8 mouse cellular contexts compared by ENCODE assay signal in the genomic region with DNA sequence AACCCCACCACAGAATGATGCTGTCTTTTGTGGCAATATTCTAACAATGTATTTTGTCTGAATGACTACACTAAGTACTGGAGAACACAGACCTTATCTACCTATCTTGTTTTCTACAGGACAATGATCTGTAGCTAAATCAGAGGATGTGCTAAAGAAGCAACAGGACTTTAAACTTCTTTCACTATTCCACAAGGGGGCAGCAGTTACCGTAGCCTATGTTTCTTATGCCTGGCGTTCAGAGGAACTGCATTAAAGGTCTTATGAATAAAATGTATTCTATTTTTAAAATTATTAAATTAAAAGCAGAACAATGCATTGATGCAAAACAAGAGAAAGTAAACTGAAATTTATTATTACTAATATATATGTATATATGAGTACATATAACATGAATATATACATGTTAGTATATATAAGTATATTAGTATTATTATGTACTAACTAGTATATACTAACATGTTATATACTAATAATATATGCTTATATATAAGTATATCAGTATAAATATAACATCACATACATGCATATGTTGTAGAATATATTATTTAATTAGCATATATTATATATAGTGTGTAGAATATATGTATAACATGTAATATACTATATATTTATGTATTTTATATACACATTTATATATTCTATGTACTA. TPM values are rescaled to one million over a fixed set of nuclear protein-coding genes. Genes with fewer than 3 reads are reported as not detected.
DNase-seq lines count a peak whose midpoint lies in the region; ATAC-seq and TF ChIP-seq lines count a peak whose summit lies in the region.

No protein-coding gene starts in this region.

- WGBS in intestine, embryonic 14.5 days, result 11% methylated on average over 2 of the region's 2 CpGs
- 12% methylated on average over 2 of the region's 2 CpGs for WGBS in intestine, embryonic 16.5 days
- WGBS in forebrain, embryonic 14.5 days, result 8% methylated on average over 2 of the region's 2 CpGs
- 1% methylated on average over 2 of the region's 2 CpGs for WGBS in large intestine, adult 2 months
- 7% methylated on average over 2 of the region's 2 CpGs for WGBS in midbrain, embryonic 15.5 days

- H3K9ac ChIP-seq in intestine, embryonic 14.5 days (ENCODE audit: low read length), result no peak overlapping the region
- no peak overlapping the region for H3K9ac ChIP-seq in intestine, embryonic 16.5 days (ENCODE audit: low read depth, low read length)
- no peak overlapping the region for H3K9ac ChIP-seq in forebrain, embryonic 14.5 days (ENCODE audit: low read length)
- no peak overlapping the region for H3K9ac ChIP-seq in midbrain, embryonic 15.5 days

- no peak overlapping the region for H3K27ac ChIP-seq in intestine, embryonic 14.5 days (ENCODE audit: low read depth)
- H3K27ac ChIP-seq in intestine, embryonic 16.5 days (ENCODE audit: low read length), result no peak overlapping the region
- no peak overlapping the region for H3K27ac ChIP-seq in forebrain, embryonic 14.5 days (ENCODE audit: low read depth, low read length)
- H3K27ac ChIP-seq in midbrain, embryonic 15.5 days, result no peak overlapping the region

- no peak overlapping the region for H3K4me3 ChIP-seq in intestine, embryonic 14.5 days (ENCODE audit: low read depth, low read length)
- H3K4me3 ChIP-seq in intestine, embryonic 16.5 days (ENCODE audit: low read length), result no peak overlapping the region
- no peak overlapping the region for H3K4me3 ChIP-seq in forebrain, embryonic 14.5 days (ENCODE audit: low read depth, low read length)
- H3K4me3 ChIP-seq in midbrain, embryonic 15.5 days, result no peak overlapping the region

- DNase-seq in intestine, embryonic 14.5 days (ENCODE audit: low spot score), result no peak
- peak; percentile 91 for DNase-seq in brain, embryonic 14.5 days (ENCODE audit: low read depth)
- peak; percentile 92 for DNase-seq in forebrain, embryonic 14.5 days (ENCODE audit: low spot score)
- peak; percentile 24 for DNase-seq in large intestine, adult 2 months (ENCODE audit: low read depth, low spot score)
- no peak for DNase-seq in testis, postnatal 14 days (ENCODE audit: low spot score)

- ATAC-seq in intestine, embryonic 14.5 days (replicated peaks; ENCODE audit: low FRiP score, low TSS enrichment, low read depth), result 0 out of 2 replicates have a peak, but pooled peaks have one; percentile 27
- no peak for ATAC-seq in intestine, embryonic 16.5 days
- peak; percentile 92 for ATAC-seq in CD4-positive, CD25-positive, alpha-beta regulatory T cell, adult 4 months
- ATAC-seq in forebrain, embryonic 14.5 days, result peak; percentile 80
- ATAC-seq in midbrain, embryonic 15.5 days (replicated peaks), result peak; percentile 76

- H3K4me1 ChIP-seq in intestine, embryonic 14.5 days (replicated peaks; ENCODE audit: control insufficient read depth, insufficient read depth, low read length), result no peaks in the 10 kb centered on the region
- H3K4me1 ChIP-seq in intestine, embryonic 16.5 days (ENCODE audit: control insufficient read depth, insufficient read depth, low read length), result no peaks in the 10 kb centered on the region
- no peaks in the 10 kb centered on the region for H3K4me1 ChIP-seq in forebrain, embryonic 14.5 days (ENCODE audit: control insufficient read depth, insufficient read depth, low read length)
- no peaks in the 10 kb centered on the region for H3K4me1 ChIP-seq in midbrain, embryonic 15.5 days

- H3K4me2 ChIP-seq in intestine, embryonic 14.5 days (ENCODE audit: low read length), result no peak overlapping the region
- no peak overlapping the region for H3K4me2 ChIP-seq in intestine, embryonic 16.5 days (ENCODE audit: low read depth, low read length)
- no peak overlapping the region for H3K4me2 ChIP-seq in forebrain, embryonic 14.5 days (ENCODE audit: low read length)
- H3K4me2 ChIP-seq in midbrain, embryonic 15.5 days, result no peak overlapping the region

- H3K9me3 ChIP-seq in intestine, embryonic 14.5 days (ENCODE audit: control insufficient read depth, low read length), result no peaks in the 10 kb centered on the region
- H3K9me3 ChIP-seq in intestine, embryonic 16.5 days (ENCODE audit: control insufficient read depth, low read length), result no peaks in the 10 kb centered on the region; the same call in 1 of the 2 replicates
- H3K9me3 ChIP-seq in forebrain, embryonic 14.5 days (replicated peaks; ENCODE audit: control insufficient read depth, low read length), result no peaks in the 10 kb centered on the region
- no peaks in the 10 kb centered on the region for H3K9me3 ChIP-seq in midbrain, embryonic 15.5 days

- no peaks in the 10 kb centered on the region for H3K36me3 ChIP-seq in intestine, embryonic 14.5 days (ENCODE audit: control insufficient read depth, insufficient read depth, low read length)
- no peaks in the 10 kb centered on the region for H3K36me3 ChIP-seq in intestine, embryonic 16.5 days (ENCODE audit: control insufficient read depth, insufficient read depth, low read length)
- H3K36me3 ChIP-seq in forebrain, embryonic 14.5 days (ENCODE audit: control insufficient read depth, insufficient read depth, low read length), result no peaks in the 10 kb centered on the region
- H3K36me3 ChIP-seq in midbrain, embryonic 15.5 days (replicated peaks), result no peaks in the 10 kb centered on the region

- peak; percentile 61; the same call in 1 of the 2 replicates for TF ChIP-seq CTCF in brain, embryonic 14.5 days (IDR thresholded peaks at IDR 0.05; ENCODE audit: borderline replicate concordance, extremely low read depth, insufficient read depth, insufficient read length)

- TF ChIP-seq POLR2A in brain, embryonic 14.5 days (IDR thresholded peaks at IDR 0.05; ENCODE audit: borderline replicate concordance, extremely low read depth, insufficient read depth, insufficient read length, poor library complexity, severe bottlenecking), result no peak

- H3K27me3 ChIP-seq in intestine, embryonic 14.5 days (replicated peaks; ENCODE audit: control insufficient read depth, insufficient read depth, low read length), result no peaks in the 10 kb centered on the region
- no peaks in the 10 kb centered on the region for H3K27me3 ChIP-seq in intestine, embryonic 16.5 days (replicated peaks; ENCODE audit: control insufficient read depth, insufficient read depth, low read length)
- H3K27me3 ChIP-seq in forebrain, embryonic 14.5 days (replicated peaks; ENCODE audit: control insufficient read depth, insufficient read depth, low read length), result no peaks in the 10 kb centered on the region
- no peaks in the 10 kb centered on the region for H3K27me3 ChIP-seq in midbrain, embryonic 15.5 days (replicated peaks)

RNA-seq across cellular contexts. Expression of a gene that starts 35.0 kb away (rescaled TPM):
- polyA plus RNA-seq in intestine, embryonic 14.5 days (2014; fragmentation: Nextera tagmentation; extraction: Ambion mirVana), result 3.8 and 4.0 TPM in 2 replicates
- polyA plus RNA-seq in intestine, embryonic 16.5 days (2015; fragmentation: Nextera tagmentation; extraction: Ambion mirVana), result 1.4 and 1.6 TPM in 2 replicates
- polyA plus RNA-seq in CD4-positive, CD25-positive, alpha-beta regulatory T cell, adult 4 months (2017; shearing (Covaris generic)), result not detected
- polyA plus RNA-seq in brain, embryonic 14.5 days (2012; rRNA removed), result not detected in 2 replicates
- not detected in 2 replicates for polyA plus RNA-seq in forebrain, embryonic 14.5 days (2014; fragmentation: Nextera tagmentation; extraction: Ambion mirVana)
- 0.77 and 5.4 TPM in 2 replicates for polyA plus RNA-seq in large intestine, adult 2 months (2012; rRNA removed)
- polyA plus RNA-seq in midbrain, embryonic 15.5 days (2015; fragmentation: Nextera tagmentation; extraction: Ambion mirVana), result not detected in 2 replicates

RNA-seq across cellular contexts. Expression of a gene that starts 59.5 kb away (rescaled TPM):
- 7.3 and 8.0 TPM in 2 replicates for polyA plus RNA-seq in intestine, embryonic 14.5 days (2014; fragmentation: Nextera tagmentation; extraction: Ambion mirVana)
- 3.3 and 3.4 TPM in 2 replicates for polyA plus RNA-seq in intestine, embryonic 16.5 days (2015; fragmentation: Nextera tagmentation; extraction: Ambion mirVana)
- 1 to 10 TPM; 4.4 to 6.9 TPM for polyA plus RNA-seq in CD4-positive, CD25-positive, alpha-beta regulatory T cell, adult 4 months (2017; shearing (Covaris generic))
- 13.4 and 21.4 TPM in 2 replicates for polyA plus RNA-seq in brain, embryonic 14.5 days (2012; rRNA removed)
- polyA plus RNA-seq in forebrain, embryonic 14.5 days (2014; fragmentation: Nextera tagmentation; extraction: Ambion mirVana), result 16.5 and 20.7 TPM in 2 replicates
- polyA plus RNA-seq in large intestine, adult 2 months (2012; rRNA removed), result 2.6 and 3.3 TPM in 2 replicates
- polyA plus RNA-seq in midbrain, embryonic 15.5 days (2015; fragmentation: Nextera tagmentation; extraction: Ambion mirVana), result 24.7 and 26.0 TPM in 2 replicates

Comparison
In these comparisons a context has a peak if more than half of its experiments do, and no peak if none do; other contexts are left out.
1. DNase-seq: peak in brain, embryonic 14.5 days (single experiment), forebrain, embryonic 14.5 days (single experiment) and large intestine, adult 2 months (single experiment); none in intestine, embryonic 14.5 days (single experiment) and testis, postnatal 14 days (single experiment).